Mouse (Mus musculus) heart, adult 2 months (tissue): Measurements from ENCODE around the gene Rbm19. TPM values are rescaled to one million over a fixed set of nuclear protein-coding genes. Genes with fewer than 3 reads are reported as not detected.
A peak's percentile ranks its signal among the peaks of the same experiment; 100 is the strongest.

ENCODE experiments used
- DNase-seq, 2 experiments: peaks; one replicate each; pipeline ENCODE4 v3.0.0; 2021
- H3K27ac ChIP-seq: fragments of 200-600 bp; 2 replicates; pipeline ENCODE4 v1.8.1; 2022
- H3K27me3 ChIP-seq: fragments of 200-500 bp; 2 replicates; pipeline ENCODE4 v1.6.1; 2012; ENCODE audit warnings: mild to moderate bottlenecking, low read length, inconsistent platforms, mixed read lengths; ENCODE audit not compliant: control insufficient read depth, insufficient read depth
- H3K36me3 ChIP-seq: fragments of 200-500 bp; 2 replicates; pipeline ENCODE4 v1.6.1; 2012; ENCODE audit warnings: low read length, inconsistent platforms; ENCODE audit not compliant: control insufficient read depth, insufficient read depth
- H3K4me1 ChIP-seq: fragments of 200-500 bp; 2 replicates; pipeline ENCODE4 v1.6.1; 2011; ENCODE audit warnings: low read length; ENCODE audit not compliant: control insufficient read depth, insufficient read depth
- H3K4me3 ChIP-seq: fragments of 200-600 bp; 2 replicates; pipeline ENCODE4 v1.8.1; 2022
- H3K79me2 ChIP-seq: fragments of 200-500 bp; replicated peaks from 2 replicates; pipeline ENCODE4 v1.6.1; 2012; ENCODE audit warnings: mild to moderate bottlenecking, inconsistent platforms, low read length, moderate library complexity, mixed read lengths; ENCODE audit not compliant: control insufficient read depth, insufficient read depth
- H3K9ac ChIP-seq: fragments of 200-500 bp; 2 replicates; pipeline ENCODE4 v1.6.1; 2012; ENCODE audit warnings: low read depth, mild to moderate bottlenecking, control low read depth, inconsistent platforms, low read length, mixed read lengths
- CTCF ChIP-seq: fragments of 200-600 bp; IDR thresholded peaks from 2 replicates; pipeline ENCODE4 v1.8.1; 2022; ENCODE audit warnings: antibody characterized with exemption, mild to moderate bottlenecking, moderate library complexity
- EP300 ChIP-seq: fragments of 200-500 bp; IDR thresholded peaks from 2 replicates; pipeline ENCODE4 v1.6.1; 2011; ENCODE audit warnings: low read depth, low read length, control low read depth; ENCODE audit not compliant: insufficient read depth
- POLR2A ChIP-seq: fragments of 200-500 bp; IDR thresholded peaks from 2 replicates; pipeline ENCODE4 v1.6.1; 2011; ENCODE audit warnings: mild to moderate bottlenecking, low read depth, low read length, control low read depth; ENCODE audit not compliant: insufficient read depth
- WGBS: fragments of 180-500 bp; shearing (Covaris S2); methylation state at CpG from one replicate; pipeline ENCODE4 v1.1.7; 2018; 5-methylcytosine and 5-hydroxymethylcytosine counted together
- intact Hi-C: fragments of 180-260 bp; cut with DNase I; formaldehyde crosslinking; loops from one replicate; pipeline ENCODE4 v1.15.1; 2025
- polyA plus RNA-seq: library from polyadenylated mRNA; depleted of rRNA; stranded (reverse); fragments of >200 nt; gene quantifications from 2 replicates; pipeline ENCODE4 v1.2.3, GENCODE M21; 2012
- total RNA-seq, 2 experiments: library from RNA; stranded (reverse); gene quantifications; 2 replicates each; pipeline ENCODE4 v1.2.3; 2021

Gene Rbm19
- total and polyA plus RNA-seq, 3 experiments = 11.6 to 22.1 (median 19.6) TPM

GRCm38 (mm10) chr5:120206313-120206943 is 90.2 kb downstream of the Rbm19 start:
- Histone ChIP-seq H3K27me3 (no peaks in the 10 kb centered on the region), H3K36me3 (no peaks in the 10 kb centered on the region), H3K4me3 (no peak overlapping the region), H3K9ac (no peak overlapping the region), H3K4me1 (no peaks in the 10 kb centered on the region), H3K79me2 (no peaks in the 10 kb centered on the region), H3K27ac (no peak overlapping the region)
- intact Hi-C loops = no loop called here
- TF ChIP-seq POLR2A (no peak), EP300 (no peak), CTCF (no peak)
- 70% methylated on average over 12 of the region's 12 CpGs for WGBS
- no peak for DNase-seq

- Histone ChIP-seq H3K36me3 (no peaks in the 10 kb centered on the region), H3K4me1 (no peaks in the 10 kb centered on the region), H3K9ac (no peak overlapping the region), H3K27ac (no peak overlapping the region), H3K27me3 (no peaks in the 10 kb centered on the region), H3K79me2 (no peaks in the 10 kb centered on the region), H3K4me3 (no peak overlapping the region)
- TF ChIP-seq EP300 = no peak
- no peak for TF ChIP-seq CTCF
- TF ChIP-seq POLR2A = no peak
- 48% methylated on average over 4 of the region's 4 CpGs for WGBS
- no peak for DNase-seq
- intact Hi-C loops = no loop called here
Observed at GRCm38 (mm10) chr5:120207492-120207891, 91.2 kb downstream of the Rbm19 start.

GRCm38 (mm10) chr5:120210668-120211067 is 94.4 kb downstream of the Rbm19 start:
- WGBS = 39% methylated on average over 11 of the region's 11 CpGs
- Histone ChIP-seq H3K27ac (no peak overlapping the region), H3K27me3 (no peaks in the 10 kb centered on the region), H3K4me1 (no peaks in the 10 kb centered on the region), H3K36me3 (no peaks in the 10 kb centered on the region), H3K9ac (no peak overlapping the region), H3K79me2 (no peaks in the 10 kb centered on the region), H3K4me3 (no peak overlapping the region)
- no peak for DNase-seq
- TF ChIP-seq POLR2A = no peak
- TF ChIP-seq EP300 = no peak
- TF ChIP-seq CTCF = no peak
- intact Hi-C loops = loop anchor here (1.0 to 2.0 kb wide), 2 partner anchors 36 to 64 kb away; no protein-coding TSS in a partner anchor

- no peaks in the 10 kb centered on the region for H3K36me3 ChIP-seq
- no peak overlapping the region for H3K27ac ChIP-seq
- 26% methylated on average over 17 of the region's 17 CpGs for WGBS
- TF ChIP-seq EP300 = 0 out of 2 replicates have a peak, but pooled peaks have one; percentile 12
- peak; percentile 81 for TF ChIP-seq CTCF
- no peak for TF ChIP-seq POLR2A
- no peaks in the 10 kb centered on the region for H3K4me1 ChIP-seq
- intact Hi-C loops = loop anchor here (1.0 to 2.0 kb wide), 2 partner anchors 36 to 65 kb away; no protein-coding TSS in a partner anchor
- H3K9ac ChIP-seq = no peak overlapping the region
- peak; percentile 21 to 55 for DNase-seq
- no peak overlapping the region for H3K4me3 ChIP-seq
- H3K79me2 ChIP-seq = no peaks in the 10 kb centered on the region
- no peaks in the 10 kb centered on the region for H3K27me3 ChIP-seq
Observed at GRCm38 (mm10) chr5:120211182-120211581, 94.9 kb downstream of the Rbm19 start.

DNA sequence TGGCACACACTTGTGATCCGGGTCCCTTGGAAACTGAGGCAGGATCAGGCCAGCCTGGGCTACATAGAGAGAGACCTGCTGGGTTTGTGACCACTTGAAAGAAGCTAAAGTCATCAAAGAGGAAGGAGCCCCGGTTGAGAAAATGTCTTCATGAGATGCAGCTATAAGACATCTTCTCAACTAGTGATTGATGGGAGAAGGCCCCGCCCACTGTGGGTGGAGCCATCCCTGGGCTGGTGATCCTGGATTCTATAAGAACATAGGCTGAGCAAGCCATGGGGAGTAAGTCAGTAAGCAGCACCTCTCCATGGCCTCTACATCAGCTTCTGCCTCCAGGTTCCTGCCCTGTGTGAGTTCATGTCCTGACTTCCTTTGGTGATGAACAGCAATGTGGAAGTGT is 98.2 kb downstream of the Rbm19 start:
- no peaks in the 10 kb centered on the region for H3K4me1 ChIP-seq
- no peaks in the 10 kb centered on the region for H3K27me3 ChIP-seq
- intact Hi-C loops = no loop called here
- no peaks in the 10 kb centered on the region for H3K79me2 ChIP-seq
- H3K4me3 ChIP-seq = no peak overlapping the region
- no peaks in the 10 kb centered on the region for H3K36me3 ChIP-seq
- WGBS = 63% methylated on average over 3 of the region's 3 CpGs
- no peak overlapping the region for H3K9ac ChIP-seq
- TF ChIP-seq POLR2A (no peak), CTCF (no peak), EP300 (no peak)
- no peak overlapping the region for H3K27ac ChIP-seq
- no peak for DNase-seq

- Histone ChIP-seq H3K4me1 (no peaks in the 10 kb centered on the region), H3K4me3 (no peak overlapping the region), H3K27me3 (no peaks in the 10 kb centered on the region; the same call in 1 of the 2 replicates), H3K36me3 (no peaks in the 10 kb centered on the region), H3K27ac (no peak overlapping the region), H3K79me2 (no peaks in the 10 kb centered on the region), H3K9ac (no peak overlapping the region)
- intact Hi-C loops = no loop called here
- WGBS = 9% methylated on average over 4 of the region's 4 CpGs
- DNase-seq = no peak
- TF ChIP-seq EP300 (no peak), POLR2A (no peak), CTCF (no peak)
Observed at GRCm38 (mm10) chr5:120221216-120221615, 105.0 kb downstream of the Rbm19 start.
